Mouse (Mus musculus) cerebellum, adult 2 months (tissue): ENCODE data around the gene Sucla2. TPM values are rescaled to one million over a fixed set of nuclear protein-coding genes. Genes with fewer than 3 reads are reported as not detected.

ENCODE experiments used
- DNase-seq, 2 experiments: peaks; one replicate each; pipeline ENCODE4 v3.0.0; 2021
- H3K27ac ChIP-seq: fragments of 200-500 bp; 2 replicates; pipeline ENCODE4 v1.5.1; 2012; ENCODE audit warnings: low read length, control low read depth, inconsistent platforms; ENCODE audit not compliant: insufficient read depth
- H3K27me3 ChIP-seq: fragments of 200-500 bp; 2 replicates; pipeline ENCODE4 v1.6.1; 2012; ENCODE audit warnings: inconsistent platforms, mild to moderate bottlenecking, low read length, moderate library complexity; ENCODE audit not compliant: control insufficient read depth, insufficient read depth
- H3K4me1 ChIP-seq: fragments of 200-500 bp; 2 replicates; pipeline ENCODE4 v1.6.1; 2011; ENCODE audit warnings: low read length; ENCODE audit not compliant: control insufficient read depth, insufficient read depth
- H3K4me3 ChIP-seq: fragments of 200-500 bp; replicated peaks from 2 replicates; pipeline ENCODE3; 2011; ENCODE audit warnings: mild to moderate bottlenecking, low read depth, low read length, control low read depth; ENCODE audit not compliant: insufficient read depth
- CTCF ChIP-seq: fragments of 200-500 bp; IDR thresholded peaks from 2 replicates; pipeline ENCODE4 v1.5.1; 2011; ENCODE audit warnings: low read depth, mild to moderate bottlenecking, control low read depth, low read length, moderate library complexity, borderline replicate concordance; ENCODE audit not compliant: insufficient read depth
- POLR2A ChIP-seq: fragments of 200-500 bp; IDR thresholded peaks from 2 replicates; pipeline ENCODE4 v1.6.1; 2011; ENCODE audit warnings: low read length, control low read depth, borderline replicate concordance; ENCODE audit not compliant: insufficient read depth
- WGBS: fragments of 180-500 bp; shearing (Covaris S2); methylation state at CpG from one replicate; pipeline ENCODE4 v1.1.7; 2018; 5-methylcytosine and 5-hydroxymethylcytosine counted together
- polyA plus RNA-seq: library from polyadenylated mRNA; depleted of rRNA; stranded (reverse); fragments of >200 nt; gene quantifications from 2 replicates; pipeline ENCODE4 v1.2.3, GENCODE M21; 2012; rRNA removed

Sucla2 gene
- 163 and 164 TPM in 2 replicates for polyA plus RNA-seq

DNA sequence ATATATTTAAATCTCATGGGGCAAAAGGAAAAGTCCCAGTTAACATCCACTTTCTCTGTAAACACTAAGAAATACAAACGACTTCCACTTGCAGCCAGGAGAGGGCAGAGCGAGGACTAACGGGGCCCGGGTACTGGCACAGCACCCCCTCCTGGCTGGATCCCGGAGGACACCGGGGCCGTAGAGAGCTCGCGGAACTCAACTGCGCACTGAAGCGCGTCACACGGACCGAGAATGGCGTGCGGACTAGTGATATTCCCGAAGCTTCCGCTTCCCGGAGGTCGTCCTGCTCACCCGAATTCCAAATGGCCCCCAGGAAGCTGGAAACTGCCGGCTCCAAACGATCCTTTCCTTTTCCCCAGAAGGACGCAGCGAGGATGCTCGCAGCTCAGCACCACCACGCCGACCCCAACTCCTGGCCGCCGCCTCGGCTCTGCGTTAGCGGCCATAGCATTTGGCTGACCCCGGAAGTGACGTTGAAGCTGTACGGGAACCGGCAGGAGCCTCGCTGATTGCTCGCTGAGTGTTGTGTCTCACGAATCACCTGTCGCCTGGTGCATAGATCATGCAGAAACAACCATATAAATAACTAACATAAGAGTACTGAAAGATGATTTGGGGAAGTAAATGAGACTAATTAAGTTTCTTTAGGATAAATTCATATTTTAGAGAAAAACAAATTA, at the start of gene Sucla2:
TSS of gene Sucla2 (plus strand) at position 554 of the 683 bp plus-strand sequence.
- Histone ChIP-seq H3K27ac (peak within 1 kb of the TSS; percentile 94), H3K4me1 (no peaks in the 10 kb centered on the region), H3K27me3 (no peaks in the 10 kb centered on the region), H3K4me3 (peak within 1 kb of the TSS; percentile 52)
- TF ChIP-seq CTCF = peak; percentile 99
- TF ChIP-seq POLR2A = peak; percentile 35; the same call in 1 of the 2 replicates
- under 1% methylated on average over 41 of the region's 41 CpGs for WGBS
- DNase-seq = peak; percentile 95 to 99

DNA sequence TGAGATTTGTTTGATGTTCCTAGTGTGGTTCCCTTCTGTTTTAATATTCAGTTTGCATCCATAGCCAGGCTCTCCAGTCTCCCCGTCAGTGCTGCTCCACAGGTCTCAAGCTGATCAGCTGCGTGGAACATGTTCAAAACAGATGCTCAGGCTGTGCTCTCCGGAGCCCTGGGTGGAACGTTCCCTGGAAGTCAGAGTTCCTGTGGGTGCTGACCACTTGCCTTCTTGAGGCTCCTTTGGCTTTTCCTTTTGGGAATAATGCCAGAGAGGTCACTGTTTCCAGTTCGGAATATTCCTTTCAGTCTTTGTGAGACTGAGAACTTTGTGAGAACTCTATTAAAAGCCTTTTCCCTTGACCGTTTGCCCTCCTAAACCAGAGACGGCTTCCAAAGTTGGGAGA, 49.6 kb upstream of the Sucla2 start:
- H3K4me3 ChIP-seq = no peak overlapping the region
- peak; percentile 20 to 27 for DNase-seq
- no peak overlapping the region for H3K27ac ChIP-seq
- WGBS = 31% methylated on average over 7 of the region's 7 CpGs
- TF ChIP-seq CTCF (no peak), POLR2A (no peak)
- peaks cover 12% of the 10 kb centered on the region; the same call in 1 of the 2 replicates for H3K4me1 ChIP-seq
- H3K27me3 ChIP-seq = no peaks in the 10 kb centered on the region

DNA sequence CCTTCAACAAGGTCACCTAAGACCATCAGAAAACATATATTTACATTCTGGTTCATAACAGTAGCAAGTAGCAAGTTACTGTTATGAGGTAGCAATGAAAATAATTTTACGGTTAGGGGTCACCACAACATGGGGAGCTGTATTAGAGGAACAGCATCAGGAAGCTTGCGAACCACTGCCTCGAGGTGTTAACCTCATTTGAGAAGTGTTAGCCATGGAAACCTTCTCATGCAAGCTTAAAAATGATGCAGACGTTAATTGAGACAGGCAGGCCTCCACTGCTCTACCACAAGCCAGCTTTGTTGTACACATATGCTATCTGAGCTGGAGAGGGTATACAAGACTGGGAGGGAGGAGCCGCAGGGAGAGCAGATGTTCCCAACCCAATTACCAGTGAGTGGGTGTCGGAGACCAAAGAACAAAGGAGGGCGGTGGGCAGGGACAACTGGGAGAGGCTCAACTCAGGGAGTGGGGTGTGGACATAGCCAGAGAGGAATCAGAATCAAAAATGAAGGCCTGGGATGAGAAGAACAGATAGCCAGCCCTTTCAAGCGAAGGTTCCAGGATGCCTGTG, 48.7 kb upstream of the Sucla2 start:
- no peak for TF ChIP-seq CTCF
- no peak for TF ChIP-seq POLR2A
- no peak for DNase-seq
- H3K4me1 ChIP-seq = peaks cover 12% of the 10 kb centered on the region; the same call in 1 of the 2 replicates
- WGBS = 71% methylated on average over 8 of the region's 8 CpGs
- H3K27me3 ChIP-seq = no peaks in the 10 kb centered on the region
- H3K4me3 ChIP-seq = no peak overlapping the region
- H3K27ac ChIP-seq = no peak overlapping the region

DNA sequence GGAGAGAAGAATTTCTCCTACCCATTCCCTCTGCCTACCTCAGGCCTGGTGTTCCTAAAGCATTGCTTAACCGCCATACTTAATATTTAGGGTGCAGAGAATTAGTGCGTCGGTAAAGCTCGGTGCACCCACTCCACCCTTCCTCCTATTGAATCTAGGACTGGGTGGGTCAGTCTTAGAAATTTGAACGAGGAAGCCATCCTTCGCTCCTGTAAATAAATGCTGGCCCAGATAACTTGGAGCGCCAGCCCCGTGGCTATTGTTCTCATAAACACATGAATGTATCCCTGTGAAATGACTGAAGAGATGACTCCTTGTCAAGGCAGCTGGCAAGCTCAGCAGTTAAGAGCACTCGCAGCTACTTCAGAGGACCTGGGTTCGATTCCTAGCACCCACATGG, 48.0 kb upstream of the Sucla2 start:
- WGBS = 94% methylated on average over 10 of the region's 10 CpGs
- no peaks in the 10 kb centered on the region for H3K27me3 ChIP-seq
- peaks cover 12% of the 10 kb centered on the region; the same call in 1 of the 2 replicates for H3K4me1 ChIP-seq
- no peak overlapping the region for H3K4me3 ChIP-seq
- no peak for DNase-seq
- no peak for TF ChIP-seq CTCF
- no peak overlapping the region for H3K27ac ChIP-seq

DNA sequence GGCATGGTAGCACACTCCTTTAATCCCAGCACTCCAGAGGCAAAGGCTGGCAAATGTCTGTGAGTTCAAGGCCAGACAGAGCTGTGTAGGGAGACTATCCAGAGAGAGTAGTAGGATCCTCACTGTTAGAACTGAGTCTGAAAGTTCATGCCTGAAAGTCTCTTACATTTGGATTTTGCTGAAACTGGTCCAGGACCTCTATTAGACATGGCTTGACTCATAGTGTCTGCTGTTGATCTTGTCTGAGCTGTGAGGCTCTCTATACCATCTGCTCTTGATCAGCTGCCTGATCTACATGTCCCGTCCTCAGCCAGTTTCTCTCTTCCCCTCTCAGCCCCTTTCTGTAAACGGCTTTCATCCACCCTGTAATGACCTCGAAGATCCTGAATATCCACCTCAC, 46.8 kb upstream of the Sucla2 start:
- Histone ChIP-seq H3K4me3 (no peak overlapping the region), H3K27ac (no peak overlapping the region), H3K4me1 (peaks cover 9% of the 10 kb centered on the region; the same call in 1 of the 2 replicates), H3K27me3 (no peaks in the 10 kb centered on the region)
- TF ChIP-seq CTCF (no peak), POLR2A (no peak)
- 55% methylated on average over 3 of the region's 3 CpGs for WGBS
- DNase-seq = no peak

DNA sequence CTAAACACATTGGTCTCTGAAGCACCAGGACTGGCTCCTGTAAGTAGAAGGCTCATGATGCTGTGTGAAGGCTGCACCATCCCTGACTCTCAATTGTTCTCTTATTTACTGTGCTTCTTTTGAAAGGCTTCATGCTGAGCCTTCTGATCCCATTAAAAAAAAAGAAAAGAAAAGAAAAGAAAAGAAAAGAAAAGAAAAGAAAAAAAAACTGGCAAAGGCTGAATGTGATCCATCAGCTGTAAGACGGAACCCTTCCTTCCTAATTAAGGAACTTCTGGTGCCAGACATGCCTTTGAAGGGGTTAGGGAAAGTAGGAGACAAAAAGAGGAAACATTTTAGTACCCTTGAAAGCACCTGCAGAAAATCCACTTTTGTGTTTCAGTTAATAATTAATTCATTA, 45.3 kb upstream of the Sucla2 start:
- no peaks in the 10 kb centered on the region for H3K27me3 ChIP-seq
- H3K4me1 ChIP-seq = peaks cover 4% of the 10 kb centered on the region; the same call in 1 of the 2 replicates
- WGBS = 77% methylated on average over 1 of the region's 1 CpGs
- DNase-seq = no peak
- TF ChIP-seq CTCF (no peak), POLR2A (no peak)
- no peak overlapping the region for H3K4me3 ChIP-seq
- H3K27ac ChIP-seq = no peak overlapping the region

DNA sequence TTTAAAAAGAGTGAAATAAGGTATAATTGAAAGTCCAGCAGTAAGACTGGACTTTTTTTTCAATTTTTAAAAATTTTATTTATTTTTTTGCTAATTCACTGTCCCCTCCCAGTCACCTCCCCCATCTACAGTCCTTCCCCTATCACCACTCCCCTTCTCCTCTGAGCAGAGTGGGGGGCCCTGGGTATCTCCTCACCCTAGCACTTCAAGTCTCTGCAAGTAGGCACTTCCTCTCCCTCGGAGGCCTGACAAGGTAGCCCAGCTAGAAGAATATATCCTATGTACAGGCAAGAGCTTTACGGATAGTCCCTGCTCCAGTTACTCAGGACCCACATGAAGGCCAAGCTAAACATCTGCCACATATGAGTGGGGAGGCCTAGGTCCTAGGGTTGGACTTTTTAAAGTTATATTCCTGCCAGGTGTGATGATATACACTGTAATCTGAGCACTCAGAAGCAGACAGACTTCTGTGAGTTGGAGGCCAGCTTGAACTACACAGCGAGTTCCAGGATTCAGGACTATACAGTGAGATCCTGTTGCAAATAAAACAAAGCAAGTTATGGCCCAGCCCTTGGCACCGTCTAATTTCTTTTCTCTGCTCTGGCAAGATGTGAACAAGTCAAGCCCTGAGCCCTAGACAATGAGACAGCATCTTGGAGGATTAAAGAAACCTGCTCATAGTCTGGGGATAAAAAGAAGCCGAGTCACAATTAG, 41.4 kb upstream of the Sucla2 start:
- Histone ChIP-seq H3K4me3 (no peak overlapping the region), H3K27me3 (no peaks in the 10 kb centered on the region), H3K4me1 (no peaks in the 10 kb centered on the region), H3K27ac (no peak overlapping the region)
- no peak for DNase-seq
- TF ChIP-seq POLR2A = no peak
- WGBS = 82% methylated on average over 5 of the region's 5 CpGs
